Mouse (Mus musculus) stomach, embryonic 14.5 days (tissue): ENCODE measurements around the gene Ralbp1. TPM values are rescaled to one million over a fixed set of nuclear protein-coding genes. Genes with fewer than 3 reads are reported as not detected.

Experiments
- ATAC-seq: fragments of 200-750 bp; cut with Nextera tagmentation; 2 replicates; pipeline ENCODE4 v1.8.0; 2017; ENCODE audit warnings: low read depth, moderate TSS enrichment; ENCODE audit not compliant: insufficient number of reproducible peaks, insufficient read depth, low FRiP score
- H3K27ac ChIP-seq: fragments of 300-500 bp; sonication (generic); 2 replicates; pipeline ENCODE4 v1.5.1; 2014; ENCODE audit warnings: mild to moderate bottlenecking, low read length, moderate library complexity, mixed read lengths
- H3K27me3 ChIP-seq: fragments of 300-500 bp; sonication (generic); 2 replicates; pipeline ENCODE4 v1.6.1; 2014; ENCODE audit warnings: low read length, control low read depth, mixed read lengths; ENCODE audit not compliant: control insufficient read depth, insufficient read depth
- H3K36me3 ChIP-seq: fragments of 300-500 bp; sonication (generic); 2 replicates; pipeline ENCODE4 v1.6.1; 2014; ENCODE audit warnings: mild to moderate bottlenecking, control low read depth, low read length, moderate library complexity, mixed read lengths; ENCODE audit not compliant: control insufficient read depth, insufficient read depth
- H3K4me1 ChIP-seq: fragments of 300-500 bp; sonication (generic); 2 replicates; pipeline ENCODE4 v1.6.1; 2014; ENCODE audit warnings: low read length, control low read depth, mixed read lengths; ENCODE audit not compliant: control insufficient read depth, insufficient read depth
- H3K4me2 ChIP-seq: fragments of 300-500 bp; sonication (generic); replicated peaks from 2 replicates; pipeline ENCODE4 v1.6.1; 2014; ENCODE audit warnings: low read depth, low read length, control low read depth
- H3K4me3 ChIP-seq: fragments of 300-500 bp; sonication (generic); 2 replicates; pipeline ENCODE4 v1.5.1; 2014; ENCODE audit warnings: low read depth, low read length, control low read depth
- H3K9ac ChIP-seq: fragments of 300-500 bp; sonication (generic); replicated peaks from 2 replicates; pipeline ENCODE4 v1.6.1; 2014; ENCODE audit warnings: low read depth, mild to moderate bottlenecking, control low read depth, low read length, moderate library complexity, mixed read lengths
- H3K9me3 ChIP-seq: fragments of 300-500 bp; sonication (generic); 2 replicates; pipeline ENCODE4 v1.6.1; 2016; ENCODE audit warnings: low read depth, low read length, control low read depth; ENCODE audit not compliant: control insufficient read depth
- WGBS: fragments of 180-500 bp; shearing (Covaris S2); extraction: QIAGEN DNeasy Blood & Tissue Kit; methylation state at CpG from one replicate; pipeline ENCODE4 v1.1.7; 2014; 5-methylcytosine and 5-hydroxymethylcytosine counted together
- polyA plus RNA-seq: library from polyadenylated mRNA; unstranded; fragments of >200 nt; fragmentation: Nextera tagmentation; extraction: Ambion mirVana; gene quantifications from 2 replicates; pipeline ENCODE4 v1.2.1, GENCODE M21; 2014

Ralbp1 gene
- polyA plus RNA-seq, 1 experiment from 2014 or later: 97.3 TPM

DNA sequence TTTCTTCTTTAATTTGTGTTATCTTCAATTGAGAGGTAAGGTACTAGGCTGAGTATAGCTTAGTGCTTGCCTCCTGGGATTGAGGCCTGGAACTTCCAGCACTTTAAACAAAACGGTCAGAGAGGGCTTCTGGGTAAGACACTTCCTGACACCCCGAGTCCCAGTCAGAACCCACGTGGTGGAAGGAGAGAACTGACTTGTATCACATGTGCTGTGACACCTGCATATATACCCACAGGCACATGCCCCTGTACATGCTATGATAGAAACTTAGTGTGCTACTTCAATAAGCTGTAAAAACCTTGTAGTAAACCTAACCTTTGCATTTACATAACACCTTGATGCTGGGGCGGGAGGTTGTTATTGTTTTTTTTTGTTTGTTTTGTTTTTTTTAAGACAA, 87.2 kb downstream of the Ralbp1 start:
- H3K27me3 ChIP-seq: no peaks in the 10 kb centered on the region
- ATAC-seq: no peak
- WGBS: 69% methylated on average over 4 of the region's 4 CpGs

More for the DNA sequence above, 87.2 kb downstream of the Ralbp1 start:
- no peak overlapping the region for H3K4me2 ChIP-seq
- H3K36me3 ChIP-seq: no peaks in the 10 kb centered on the region
- H3K9me3 ChIP-seq: no peaks in the 10 kb centered on the region
- H3K4me1 ChIP-seq: no peaks in the 10 kb centered on the region
- H3K4me3 ChIP-seq: no peak overlapping the region
- no peak overlapping the region for H3K27ac ChIP-seq
- H3K9ac ChIP-seq: no peak overlapping the region

Other genes starting within 250 kb of the Ralbp1 start
- 0.14 TPM in 1 of 2 replicates, not detected in the other for gene Txndc2, start 243.6 kb downstream of the Ralbp1 start, polyA plus RNA-seq
- 39.2 and 42.6 TPM in 2 replicates for gene Rab31, start 113.0 kb downstream of the Ralbp1 start, polyA plus RNA-seq
- 41.5 and 43.0 TPM in 2 replicates for gene Ppp4r1, start 103.2 kb downstream of the Ralbp1 start, polyA plus RNA-seq
- 158 and 159 TPM in 2 replicates for gene Twsg1, start 65.4 kb upstream of the Ralbp1 start, polyA plus RNA-seq
- 32.8 and 33.5 TPM in 2 replicates for gene Ankrd12, start 191.3 kb upstream of the Ralbp1 start, polyA plus RNA-seq
- gene Ndufv2, start 215.8 kb upstream of the Ralbp1 start, polyA plus RNA-seq: 343 and 364 TPM in 2 replicates
- gene Washc1, start 225.7 kb upstream of the Ralbp1 start, polyA plus RNA-seq: 38.0 and 38.2 TPM in 2 replicates
- gene Ddx11, start 237.7 kb upstream of the Ralbp1 start, polyA plus RNA-seq: 23.2 and 23.6 TPM in 2 replicates